Mouse (Mus musculus) midbrain, postnatal 0 days (tissue): ENCODE data around the gene Klhl29. TPM values are rescaled to one million over a fixed set of nuclear protein-coding genes. Genes with fewer than 3 reads are reported as not detected.

Source experiments
- ATAC-seq: fragments of 200-750 bp; cut with Nextera tagmentation; 2 replicates; pipeline ENCODE4 v1.8.0; 2017; ENCODE audit warnings: moderate number of reproducible peaks, mild to moderate bottlenecking, moderate TSS enrichment, moderate library complexity; ENCODE audit not compliant: low FRiP score
- DNase-seq: peaks from one replicate; pipeline ENCODE4 v3.0.0-alpha.2; 2015; ENCODE audit warnings: low spot score
- H3K27ac ChIP-seq: fragments of 300-500 bp; sonication (generic); 2 replicates; pipeline ENCODE4 v1.5.1; 2014; ENCODE audit warnings: low read depth, mild to moderate bottlenecking, low read length, mixed read lengths
- H3K27me3 ChIP-seq: fragments of 300-500 bp; sonication (generic); 2 replicates; pipeline ENCODE4 v1.6.1; 2014; ENCODE audit warnings: low read length, control low read depth, mixed read lengths; ENCODE audit not compliant: insufficient read depth
- H3K36me3 ChIP-seq: fragments of 300-500 bp; sonication (generic); 2 replicates; pipeline ENCODE4 v1.6.1; 2014; ENCODE audit warnings: low read length, control low read depth, mixed read lengths; ENCODE audit not compliant: insufficient read depth
- H3K4me1 ChIP-seq: fragments of 300-500 bp; sonication (generic); 2 replicates; pipeline ENCODE4 v1.6.1; 2014; ENCODE audit warnings: mild to moderate bottlenecking, control low read depth, antibody characterized with exemption, low read length, mixed read lengths; ENCODE audit not compliant: insufficient read depth
- H3K4me2 ChIP-seq: fragments of 300-500 bp; sonication (generic); 2 replicates; pipeline ENCODE4 v1.6.1; 2014; ENCODE audit warnings: low read depth, mild to moderate bottlenecking, low read length, mixed read lengths; ENCODE audit not compliant: poor library complexity, severe bottlenecking
- H3K4me3 ChIP-seq: fragments of 300-500 bp; sonication (generic); 2 replicates; pipeline ENCODE4 v1.5.1; 2014; ENCODE audit warnings: low read depth, mild to moderate bottlenecking, low read length, moderate library complexity
- H3K9ac ChIP-seq: fragments of 300-500 bp; sonication (generic); replicated peaks from 2 replicates; pipeline ENCODE4 v1.6.1; 2014; ENCODE audit warnings: mild to moderate bottlenecking, low read length, moderate library complexity, mixed read lengths; ENCODE audit not compliant: poor library complexity, severe bottlenecking
- H3K9me3 ChIP-seq: fragments of 300-500 bp; sonication (generic); 2 replicates; pipeline ENCODE4 v1.6.1; 2016; ENCODE audit warnings: low read length, control low read depth
- CTCF ChIP-seq: IDR thresholded peaks from 2 replicates; pipeline ENCODE4 v1.5.1; 2016; ENCODE audit warnings: antibody characterized with exemption, mild to moderate bottlenecking
- WGBS: fragments of 180-500 bp; shearing (Covaris S2); extraction: QIAGEN DNeasy Blood & Tissue Kit; methylation state at CpG from one replicate; pipeline ENCODE4 v1.1.7; 2014; 5-methylcytosine and 5-hydroxymethylcytosine counted together
- polyA plus RNA-seq: library from polyadenylated mRNA; unstranded; fragments of >200 nt; fragmentation: Nextera tagmentation; extraction: Ambion mirVana; gene quantifications from 2 replicates; pipeline ENCODE4 v1.2.1, GENCODE M21; 2015
- total RNA-seq: library from RNA; depleted of rRNA; stranded (reverse); fragments of >200 nt; gene quantifications from 2 replicates; pipeline ENCODE4 v1.2.3, GENCODE M21; 2014

Gene Klhl29
- total and polyA plus RNA-seq, 2 experiments from 2014 or later, result 2.7 to 11.9 TPM

GRCm38 (mm10) chr12:5319359-5319973 is 56.0 kb downstream of the Klhl29 start:
- Histone ChIP-seq H3K27me3 (no peaks in the 10 kb centered on the region), H3K4me3 (no peak overlapping the region), H3K4me1 (no peaks in the 10 kb centered on the region), H3K36me3 (no peaks in the 10 kb centered on the region), H3K9me3 (no peaks in the 10 kb centered on the region), H3K9ac (no peak overlapping the region), H3K27ac (no peak overlapping the region), H3K4me2 (no peak overlapping the region)
- DNase-seq (no peak), ATAC-seq (no peak)
- WGBS, result 37% methylated on average over 12 of the region's 12 CpGs
- no peak for TF ChIP-seq CTCF

GRCm38 (mm10) chr12:5316029-5316567 is 59.4 kb downstream of the Klhl29 start:
- TF ChIP-seq CTCF, result no peak
- WGBS, result 91% methylated on average over 9 of the region's 9 CpGs
- no peak for DNase-seq
- no peak overlapping the region for H3K27ac ChIP-seq
- no peak overlapping the region for H3K4me3 ChIP-seq
- no peak overlapping the region for H3K4me2 ChIP-seq
- H3K27me3 ChIP-seq, result no peaks in the 10 kb centered on the region
- no peak for ATAC-seq
- no peaks in the 10 kb centered on the region; the same call in 1 of the 2 replicates for H3K36me3 ChIP-seq
- no peak overlapping the region for H3K9ac ChIP-seq
- H3K9me3 ChIP-seq, result no peaks in the 10 kb centered on the region
- no peaks in the 10 kb centered on the region for H3K4me1 ChIP-seq

- no peak for DNase-seq
- Histone ChIP-seq H3K27ac (no peak overlapping the region), H3K27me3 (no peaks in the 10 kb centered on the region), H3K4me2 (no peak overlapping the region), H3K36me3 (no peaks in the 10 kb centered on the region; the same call in 1 of the 2 replicates), H3K4me3 (no peak overlapping the region), H3K9ac (no peak overlapping the region), H3K9me3 (no peaks in the 10 kb centered on the region), H3K4me1 (no peaks in the 10 kb centered on the region)
- no peak for ATAC-seq
- peak; percentile 59 for TF ChIP-seq CTCF
- 86% methylated on average over 2 of the region's 2 CpGs for WGBS
These were observed 67.6 kb downstream of the Klhl29 start for GRCm38 (mm10) chr12:5307923-5308322.

GRCm38 (mm10) chr12:5305466-5305865 is 70.0 kb downstream of the Klhl29 start:
- H3K9ac ChIP-seq, result no peak overlapping the region
- DNase-seq, result no peak
- no peak overlapping the region for H3K4me3 ChIP-seq
- no peaks in the 10 kb centered on the region for H3K27me3 ChIP-seq
- TF ChIP-seq CTCF, result no peak
- WGBS, result 68% methylated on average over 1 of the region's 1 CpGs
- no peak overlapping the region for H3K27ac ChIP-seq
- no peaks in the 10 kb centered on the region for H3K9me3 ChIP-seq
- ATAC-seq, result no peak
- no peaks in the 10 kb centered on the region for H3K4me1 ChIP-seq
- H3K4me2 ChIP-seq, result no peak overlapping the region
- H3K36me3 ChIP-seq, result no peaks in the 10 kb centered on the region

- no peaks in the 10 kb centered on the region for H3K4me1 ChIP-seq
- TF ChIP-seq CTCF, result no peak
- DNase-seq (no peak), ATAC-seq (no peak)
- H3K27me3 ChIP-seq, result no peaks in the 10 kb centered on the region
- no peaks in the 10 kb centered on the region for H3K36me3 ChIP-seq
- H3K9ac ChIP-seq, result no peak overlapping the region
- H3K4me2 ChIP-seq, result no peak overlapping the region
- whole genome bisulfite sequencing, result 84% methylated on average over 5 of the region's 5 CpGs
- H3K9me3 ChIP-seq, result no peaks in the 10 kb centered on the region
- no peak overlapping the region for H3K4me3 ChIP-seq
- no peak overlapping the region for H3K27ac ChIP-seq
These were observed 71.6 kb downstream of the Klhl29 start for GRCm38 (mm10) chr12:5303912-5304311.

- 76% methylated on average over 4 of the region's 4 CpGs for WGBS
- Histone ChIP-seq H3K27ac (no peak overlapping the region), H3K9me3 (no peaks in the 10 kb centered on the region), H3K4me3 (no peak overlapping the region), H3K9ac (no peak overlapping the region), H3K4me1 (no peaks in the 10 kb centered on the region), H3K36me3 (no peaks in the 10 kb centered on the region), H3K27me3 (no peaks in the 10 kb centered on the region), H3K4me2 (no peak overlapping the region)
- TF ChIP-seq CTCF, result no peak
- ATAC-seq (no peak), DNase-seq (peak; percentile 26)
These were observed 72.4 kb downstream of the Klhl29 start for GRCm38 (mm10) chr12:5303100-5303499.
